Mouse (Mus musculus): ENCODE measurements around the gene Polr2e. TPM values are rescaled to one million over a fixed set of nuclear protein-coding genes. Genes with fewer than 3 reads are reported as not detected.

The Polr2e gene
- polyA plus RNA-seq, 1 experiment from 2014 or later, result 212 TPM

- Histone ChIP-seq H3K36me3 (ENCODE audit: control insufficient read depth, insufficient read depth, low read length) (peaks cover 9% of the 10 kb centered on the region), H3K9ac (ENCODE audit: low read depth, low read length) (no peak overlapping the region), H3K4me2 (ENCODE audit: low read depth, low read length) (0 out of 2 replicates have a peak overlapping the region, but pooled peaks have one; percentile 26), H3K9me3 (ENCODE audit: control insufficient read depth, low read length) (peaks cover 3% of the 10 kb centered on the region), H3K27me3 (replicated peaks; ENCODE audit: control insufficient read depth, insufficient read depth, low read length) (no peaks in the 10 kb centered on the region), H3K4me1 (ENCODE audit: control insufficient read depth, insufficient read depth, low read length) (peaks cover 36% of the 10 kb centered on the region), H3K4me3 (ENCODE audit: low read length) (no peak overlapping the region; the same call in 1 of the 2 replicates), H3K27ac (ENCODE audit: low read length) (no peak overlapping the region)
- ATAC-seq, result no peak
- 88% methylated on average over 6 of the region's 6 CpGs for WGBS
These were observed 48.0 kb downstream of the Polr2e start for GRCm38 (mm10) chr10:79991548-79991947.

DNA sequence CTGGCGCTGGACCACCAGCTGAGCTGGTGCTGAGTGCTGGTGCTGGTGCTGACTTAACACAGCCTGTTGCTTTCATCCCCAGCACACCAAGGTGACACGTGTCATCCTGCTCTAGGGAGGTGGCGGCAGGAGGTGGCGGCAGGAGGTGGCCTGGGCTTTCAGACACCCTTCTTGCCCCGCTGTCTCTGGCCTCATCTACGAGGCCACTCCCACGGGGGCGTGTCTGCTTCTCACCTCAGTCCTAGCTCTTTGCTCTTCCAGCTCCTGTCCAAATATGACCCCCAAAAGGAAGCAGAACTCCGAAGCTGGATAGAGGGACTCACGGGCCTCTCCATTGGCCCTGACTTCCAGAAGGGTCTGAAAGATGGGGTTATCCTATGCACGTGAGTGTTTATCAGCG lies 48.5 kb downstream of the Polr2e start:
- Histone ChIP-seq H3K27me3 (replicated peaks; ENCODE audit: control insufficient read depth, insufficient read depth, low read length) (no peaks in the 10 kb centered on the region), H3K36me3 (ENCODE audit: control insufficient read depth, insufficient read depth, low read length) (peaks cover 9% of the 10 kb centered on the region), H3K4me3 (ENCODE audit: low read length) (peak overlapping the region; percentile 26; the same call in 1 of the 2 replicates), H3K4me1 (ENCODE audit: control insufficient read depth, insufficient read depth, low read length) (peaks cover 41% of the 10 kb centered on the region), H3K9me3 (ENCODE audit: control insufficient read depth, low read length) (peaks cover 3% of the 10 kb centered on the region), H3K4me2 (ENCODE audit: low read depth, low read length) (peak overlapping the region; percentile 26; the same call in 1 of the 2 replicates), H3K27ac (ENCODE audit: low read length) (no peak overlapping the region), H3K9ac (ENCODE audit: low read depth, low read length) (no peak overlapping the region)
- no peak for ATAC-seq
- 73% methylated on average over 12 of the region's 12 CpGs for WGBS

DNA sequence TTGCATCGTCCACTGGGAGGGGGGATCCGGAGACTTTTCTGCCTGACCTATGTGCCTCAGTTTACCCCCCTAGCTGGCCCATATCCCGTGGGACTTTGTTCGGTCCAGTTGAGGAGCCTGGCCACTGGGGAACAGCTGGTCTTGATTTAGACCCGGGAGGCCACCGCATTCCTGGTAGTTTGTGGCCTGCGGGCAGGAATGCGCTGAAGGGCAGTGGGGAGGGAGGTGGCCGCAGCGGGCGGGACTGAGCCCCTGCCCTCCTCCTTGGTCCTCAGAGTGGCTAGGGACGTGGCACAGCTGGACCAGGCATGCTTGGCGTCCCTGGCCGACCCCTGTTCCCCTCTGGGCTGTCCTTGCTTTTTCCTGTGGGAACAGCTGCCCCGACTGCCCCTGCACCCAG lies 49.7 kb downstream of the Polr2e start:
- no peaks in the 10 kb centered on the region for H3K27me3 ChIP-seq (replicated peaks; ENCODE audit: control insufficient read depth, insufficient read depth, low read length)
- peaks cover 3% of the 10 kb centered on the region for H3K9me3 ChIP-seq (ENCODE audit: control insufficient read depth, low read length)
- no peak for ATAC-seq
- peak overlapping the region; percentile 96 for H3K27ac ChIP-seq (ENCODE audit: low read length)
- H3K4me3 ChIP-seq (ENCODE audit: low read length), result peak overlapping the region; percentile 77
- H3K4me2 ChIP-seq (ENCODE audit: low read depth, low read length), result peak overlapping the region; percentile 78
- peaks cover 9% of the 10 kb centered on the region for H3K36me3 ChIP-seq (ENCODE audit: control insufficient read depth, insufficient read depth, low read length)
- H3K4me1 ChIP-seq (ENCODE audit: control insufficient read depth, insufficient read depth, low read length), result peaks cover 44% of the 10 kb centered on the region
- WGBS, result 34% methylated on average over 15 of the region's 15 CpGs
- H3K9ac ChIP-seq (ENCODE audit: low read depth, low read length), result peak overlapping the region; percentile 82

- Histone ChIP-seq H3K27me3 (replicated peaks; ENCODE audit: control insufficient read depth, insufficient read depth, low read length) (no peaks in the 10 kb centered on the region), H3K4me1 (ENCODE audit: control insufficient read depth, insufficient read depth, low read length) (peaks cover 44% of the 10 kb centered on the region), H3K9ac (ENCODE audit: low read depth, low read length) (peak overlapping the region; percentile 82), H3K36me3 (ENCODE audit: control insufficient read depth, insufficient read depth, low read length) (peaks cover 9% of the 10 kb centered on the region), H3K9me3 (ENCODE audit: control insufficient read depth, low read length) (peaks cover 3% of the 10 kb centered on the region), H3K27ac (ENCODE audit: low read length) (peak overlapping the region; percentile 96), H3K4me3 (ENCODE audit: low read length) (peak overlapping the region; percentile 77), H3K4me2 (ENCODE audit: low read depth, low read length) (peak overlapping the region; percentile 78)
- 29% methylated on average over 8 of the region's 8 CpGs for WGBS
- ATAC-seq, result no peak
These were observed 50.3 kb downstream of the Polr2e start for GRCm38 (mm10) chr10:79989272-79989786.

GRCm38 (mm10) chr10:79988506-79989271 lies 50.9 kb downstream of the Polr2e start, which contains the start of gene Cnn2:
Cnn2 (plus strand) TSS chr10:79988584.
- ATAC-seq, result peak; percentile 10; the same call in 1 of the 2 replicates
- Histone ChIP-seq H3K9me3 (ENCODE audit: control insufficient read depth, low read length) (peaks cover 3% of the 10 kb centered on the region), H3K27me3 (replicated peaks; ENCODE audit: control insufficient read depth, insufficient read depth, low read length) (no peaks in the 10 kb centered on the region), H3K4me3 (ENCODE audit: low read length) (peak within 1 kb of the TSS; percentile 77), H3K4me1 (ENCODE audit: control insufficient read depth, insufficient read depth, low read length) (peaks cover 44% of the 10 kb centered on the region), H3K36me3 (ENCODE audit: control insufficient read depth, insufficient read depth, low read length) (peaks cover 8% of the 10 kb centered on the region), H3K9ac (ENCODE audit: low read depth, low read length) (peak within 1 kb of the TSS; percentile 82), H3K27ac (ENCODE audit: low read length) (peak within 1 kb of the TSS; percentile 96), H3K4me2 (ENCODE audit: low read depth, low read length) (peak within 1 kb of the TSS; percentile 78)
- WGBS, result under 1% methylated on average over 59 of the region's 59 CpGs

DNA sequence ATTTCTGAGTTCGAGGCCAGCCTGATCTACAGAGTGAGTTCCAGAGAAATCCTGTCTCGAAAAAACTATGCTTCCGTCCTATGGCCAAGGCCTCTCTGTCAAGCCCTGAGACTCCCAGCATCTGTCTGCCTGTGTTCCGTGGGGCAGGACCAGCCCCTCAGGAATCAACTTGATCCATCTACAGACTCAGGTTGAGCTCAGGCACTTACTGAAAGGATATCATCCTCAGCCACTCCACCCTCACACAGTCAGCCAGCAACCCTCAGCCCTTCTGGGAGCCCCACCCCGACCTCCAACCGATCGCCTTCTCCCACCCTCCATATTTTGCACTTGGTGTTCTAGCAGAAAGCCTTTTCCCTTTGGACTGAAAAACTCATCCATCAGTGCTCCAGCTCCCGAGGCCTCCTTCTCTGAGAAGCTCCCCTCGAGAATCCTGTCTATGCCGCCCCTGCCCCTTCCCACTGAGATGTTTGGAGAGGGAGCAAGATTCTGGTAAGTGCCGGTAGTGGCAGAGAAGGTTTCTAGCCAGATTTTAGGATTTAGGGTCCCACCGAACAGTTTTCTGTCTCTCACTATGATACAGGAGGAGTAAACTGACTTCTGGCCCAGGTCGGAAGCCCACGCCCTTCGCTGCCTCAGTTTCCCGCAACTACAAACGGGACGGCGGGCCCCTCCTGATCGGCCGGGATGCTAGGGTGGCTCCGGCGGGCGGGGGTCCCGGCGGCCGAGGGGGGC lies 51.7 kb downstream of the Polr2e start:
- Histone ChIP-seq H3K4me2 (ENCODE audit: low read depth, low read length) (peak overlapping the region; percentile 78), H3K27ac (ENCODE audit: low read length) (peak overlapping the region; percentile 96), H3K27me3 (replicated peaks; ENCODE audit: control insufficient read depth, insufficient read depth, low read length) (no peaks in the 10 kb centered on the region), H3K9me3 (ENCODE audit: control insufficient read depth, low read length) (peaks cover 3% of the 10 kb centered on the region), H3K4me1 (ENCODE audit: control insufficient read depth, insufficient read depth, low read length) (peaks cover 50% of the 10 kb centered on the region), H3K9ac (ENCODE audit: low read depth, low read length) (peak overlapping the region; percentile 82), H3K36me3 (ENCODE audit: control insufficient read depth, insufficient read depth, low read length) (peaks cover 7% of the 10 kb centered on the region), H3K4me3 (ENCODE audit: low read length) (peak overlapping the region; percentile 77)
- WGBS, result 14% methylated on average over 27 of the region's 27 CpGs
- ATAC-seq, result no peak

DNA sequence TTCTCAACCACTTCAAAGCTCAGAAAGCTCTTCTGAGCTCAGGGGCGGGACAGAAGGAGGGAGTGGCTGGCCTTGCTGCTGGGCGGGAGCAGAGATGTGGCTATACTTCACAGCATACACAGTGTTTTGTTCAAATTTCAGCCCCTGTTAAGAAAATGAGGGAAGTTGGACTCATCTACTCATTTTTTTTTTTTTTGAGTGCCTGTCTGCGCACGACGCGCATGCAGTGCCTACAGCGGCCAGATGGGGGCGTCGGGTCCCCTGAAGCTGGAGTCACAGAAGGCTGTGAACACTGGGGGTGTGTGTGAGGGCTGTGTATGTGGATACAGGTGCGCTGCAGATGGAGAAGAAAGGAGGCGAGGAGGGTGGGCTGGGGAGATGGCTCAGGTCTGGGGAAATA lies 52.6 kb downstream of the Polr2e start:
- H3K9me3 ChIP-seq (ENCODE audit: control insufficient read depth, low read length), result peaks cover 3% of the 10 kb centered on the region
- H3K27me3 ChIP-seq (replicated peaks; ENCODE audit: control insufficient read depth, insufficient read depth, low read length), result no peaks in the 10 kb centered on the region
- peak overlapping the region; percentile 82 for H3K9ac ChIP-seq (ENCODE audit: low read depth, low read length)
- peak overlapping the region; percentile 16 for H3K4me3 ChIP-seq (ENCODE audit: low read length)
- no peak for ATAC-seq
- peaks cover under 1% of the 10 kb centered on the region; the same call in 1 of the 2 replicates for H3K36me3 ChIP-seq (ENCODE audit: control insufficient read depth, insufficient read depth, low read length)
- H3K27ac ChIP-seq (ENCODE audit: low read length), result peak overlapping the region; percentile 96
- WGBS, result 3% methylated on average over 11 of the region's 11 CpGs
- peaks cover 58% of the 10 kb centered on the region for H3K4me1 ChIP-seq (ENCODE audit: control insufficient read depth, insufficient read depth, low read length)
- peak overlapping the region; percentile 78 for H3K4me2 ChIP-seq (ENCODE audit: low read depth, low read length)

DNA sequence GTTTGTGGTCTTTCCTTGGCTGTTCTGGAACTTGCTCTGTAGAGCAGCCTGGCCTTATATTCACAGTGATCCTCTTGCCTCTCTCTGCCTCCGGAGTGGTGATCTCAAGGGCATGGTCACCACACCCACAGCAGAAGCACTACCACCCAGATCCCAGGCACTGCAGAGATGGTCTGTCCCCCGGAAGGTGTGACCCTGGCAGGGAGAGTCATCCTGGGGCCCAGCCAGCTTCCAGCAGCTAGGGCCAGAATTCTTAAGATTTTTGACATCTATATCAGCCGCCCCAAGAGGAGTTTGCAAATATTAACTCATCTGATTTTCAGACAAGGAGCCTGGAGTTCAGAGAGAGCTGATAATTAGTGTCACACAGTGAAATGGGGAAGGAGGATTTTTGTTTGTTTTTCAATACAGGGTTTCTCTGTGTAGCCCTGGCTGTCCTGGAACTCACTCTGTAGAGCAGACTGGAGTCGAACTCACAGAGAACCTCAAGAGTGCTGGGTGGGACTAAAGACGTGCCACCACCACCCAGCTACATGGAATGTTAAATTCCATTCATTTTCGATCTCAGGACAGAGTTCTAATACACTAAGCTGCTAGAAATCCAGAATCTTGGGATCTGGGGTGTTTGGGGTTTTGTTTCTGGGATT lies 53.2 kb downstream of the Polr2e start:
- H3K9ac ChIP-seq (ENCODE audit: low read depth, low read length), result peak overlapping the region; percentile 82
- H3K36me3 ChIP-seq (ENCODE audit: control insufficient read depth, insufficient read depth, low read length), result 0 out of 2 replicates have a peak, but pooled peaks cover 4% of the 10 kb centered on the region
- peak overlapping the region; percentile 96 for H3K27ac ChIP-seq (ENCODE audit: low read length)
- peak overlapping the region; percentile 86 for H3K4me3 ChIP-seq (ENCODE audit: low read length)
- H3K4me1 ChIP-seq (ENCODE audit: control insufficient read depth, insufficient read depth, low read length), result peaks cover 58% of the 10 kb centered on the region
- WGBS, result 20% methylated on average over 6 of the region's 6 CpGs
- no peak for ATAC-seq
- H3K4me2 ChIP-seq (ENCODE audit: low read depth, low read length), result peak overlapping the region; percentile 78
- H3K27me3 ChIP-seq (replicated peaks; ENCODE audit: control insufficient read depth, insufficient read depth, low read length), result no peaks in the 10 kb centered on the region
- H3K9me3 ChIP-seq (ENCODE audit: control insufficient read depth, low read length), result no peaks in the 10 kb centered on the region
